Mouse (Mus musculus) thymus, adult 2 months (tissue): ENCODE measurements around the gene Olfr618. TPM values are rescaled to one million over a fixed set of nuclear protein-coding genes. Genes with fewer than 3 reads are reported as not detected.

Experiments
- DNase-seq: peaks from one replicate; pipeline ENCODE4 v3.0.0; 2021
- H3K27ac ChIP-seq: fragments of 200-500 bp; 2 replicates; pipeline ENCODE4 v1.5.1; 2012; ENCODE audit warnings: low read length, control low read depth; ENCODE audit not compliant: control insufficient read depth, insufficient read depth
- H3K27me3 ChIP-seq: fragments of 200-500 bp; 2 replicates; pipeline ENCODE4 v1.6.1; 2012; ENCODE audit warnings: mild to moderate bottlenecking, low read length, moderate library complexity, mixed read lengths; ENCODE audit not compliant: control insufficient read depth, insufficient read depth
- H3K36me3 ChIP-seq: fragments of 200-500 bp; 2 replicates; pipeline ENCODE4 v1.6.1; 2012; ENCODE audit warnings: mild to moderate bottlenecking, low read length, moderate library complexity; ENCODE audit not compliant: control insufficient read depth, insufficient read depth
- H3K4me1 ChIP-seq: fragments of 200-500 bp; replicated peaks from 2 replicates; pipeline ENCODE4 v1.6.1; 2012; ENCODE audit warnings: low read length; ENCODE audit not compliant: control insufficient read depth, insufficient read depth
- H3K4me3 ChIP-seq: fragments of 200-500 bp; 2 replicates; pipeline ENCODE4 v1.5.1; 2012; ENCODE audit warnings: mild to moderate bottlenecking, low read length, control low read depth, moderate library complexity; ENCODE audit not compliant: control insufficient read depth, insufficient read depth
- CTCF ChIP-seq: fragments of 200-500 bp; IDR thresholded peaks from 2 replicates; pipeline ENCODE4 v1.5.1; 2012; ENCODE audit warnings: mild to moderate bottlenecking, control low read depth, low read length, moderate library complexity, borderline replicate concordance; ENCODE audit not compliant: control insufficient read depth, poor library complexity, insufficient read depth; ENCODE audit errors: extremely low read depth
- POLR2A ChIP-seq: fragments of 200-500 bp; IDR thresholded peaks from 2 replicates; pipeline ENCODE4 v1.6.1; 2012; ENCODE audit warnings: mild to moderate bottlenecking, low read length, control low read depth, moderate library complexity; ENCODE audit not compliant: control insufficient read depth, poor library complexity, insufficient read depth; ENCODE audit errors: extremely low read depth
- WGBS: fragments of 180-500 bp; shearing (Covaris S2); methylation state at CpG from one replicate; pipeline ENCODE4 v1.1.7; 2018; 5-methylcytosine and 5-hydroxymethylcytosine counted together
- polyA plus RNA-seq: library from polyadenylated mRNA; depleted of rRNA; stranded (reverse); fragments of >200 nt; gene quantifications from 2 replicates; pipeline ENCODE4 v1.2.3, GENCODE M21; 2012; rRNA removed

Gene Olfr618
- polyA plus RNA-seq, 1 experiment: not detected

- no peak for DNase-seq
- H3K27me3 ChIP-seq: no peaks in the 10 kb centered on the region
- no peak overlapping the region for H3K4me3 ChIP-seq
- H3K27ac ChIP-seq: no peak overlapping the region
- TF ChIP-seq CTCF (no peak), POLR2A (no peak)
- 69% methylated on average over 2 of the region's 2 CpGs for WGBS
- no peaks in the 10 kb centered on the region for H3K4me1 ChIP-seq
- H3K36me3 ChIP-seq: no peaks in the 10 kb centered on the region
These were observed 17.5 kb downstream of the Olfr618 start for GRCm38 (mm10) chr7:103607425-103607824.

GRCm38 (mm10) chr7:103612434-103612833 is 22.5 kb downstream of the Olfr618 start, which contains the start of gene Olfr620:
Gene Olfr620, minus strand, starts transcription at chr7:103612534.
- no peaks in the 10 kb centered on the region for H3K27me3 ChIP-seq
- no peak for DNase-seq
- no peak for TF ChIP-seq CTCF
- no peaks in the 10 kb centered on the region for H3K36me3 ChIP-seq
- H3K27ac ChIP-seq: no peak within 1 kb of the TSS
- WGBS: 95% methylated on average over 2 of the region's 2 CpGs
- no peak within 1 kb of the TSS for H3K4me3 ChIP-seq
- no peaks in the 10 kb centered on the region for H3K4me1 ChIP-seq

GRCm38 (mm10) chr7:103636795-103637194 is 46.9 kb downstream of the Olfr618 start:
- Histone ChIP-seq H3K27ac (no peak overlapping the region), H3K27me3 (no peaks in the 10 kb centered on the region), H3K36me3 (no peaks in the 10 kb centered on the region), H3K4me1 (no peaks in the 10 kb centered on the region), H3K4me3 (no peak overlapping the region)
- TF ChIP-seq POLR2A (no peak), CTCF (no peak)
- no peak for DNase-seq

- Histone ChIP-seq H3K27ac (no peak within 1 kb of the TSS), H3K27me3 (no peaks in the 10 kb centered on the region), H3K4me3 (no peak within 1 kb of the TSS), H3K36me3 (no peaks in the 10 kb centered on the region), H3K4me1 (no peaks in the 10 kb centered on the region)
- DNase-seq: no peak
- TF ChIP-seq POLR2A: no peak
- no peak for TF ChIP-seq CTCF
- 92% methylated on average over 1 of the region's 1 CpGs for WGBS
These were observed 52.7 kb downstream of the Olfr618 start, which contains the start of gene Olfr622 for GRCm38 (mm10) chr7:103642602-103643001. Gene Olfr622, minus strand, starts transcription at chr7:103642702.

GRCm38 (mm10) chr7:103644070-103644469 is 54.2 kb downstream of the Olfr618 start:
- Histone ChIP-seq H3K27me3 (no peaks in the 10 kb centered on the region), H3K27ac (no peak overlapping the region), H3K4me1 (no peaks in the 10 kb centered on the region), H3K36me3 (no peaks in the 10 kb centered on the region), H3K4me3 (no peak overlapping the region)
- no peak for TF ChIP-seq POLR2A
- WGBS: 94% methylated on average over 4 of the region's 4 CpGs
- no peak for DNase-seq

Other genes starting within 250 kb of the Olfr618 start
- not detected in 2 replicates for gene Olfr600, start 240.4 kb upstream of the Olfr618 start, polyA plus RNA-seq
- gene Olfr601, start 227.4 kb upstream of the Olfr618 start, polyA plus RNA-seq: not detected in 2 replicates
- not detected in 2 replicates for gene Olfr603, start 203.9 kb upstream of the Olfr618 start, polyA plus RNA-seq
- 0.13 TPM in 1 of 2 replicates, not detected in the other for gene Usp17lc, start 175.0 kb upstream of the Olfr618 start, polyA plus RNA-seq
- not detected in 2 replicates for gene Olfr605, start 144.7 kb upstream of the Olfr618 start, polyA plus RNA-seq
- not detected in 2 replicates for gene Olfr606, start 141.1 kb upstream of the Olfr618 start, polyA plus RNA-seq
- not detected in 2 replicates for gene Olfr607, start 126.0 kb upstream of the Olfr618 start, polyA plus RNA-seq
- gene Olfr608, start 120.2 kb upstream of the Olfr618 start, polyA plus RNA-seq: not detected in 2 replicates
- not detected in 2 replicates for gene Olfr609, start 92.0 kb upstream of the Olfr618 start, polyA plus RNA-seq
- gene Olfr610, start 78.0 kb upstream of the Olfr618 start, polyA plus RNA-seq: not detected in 2 replicates
- gene Olfr611, start 69.3 kb upstream of the Olfr618 start, polyA plus RNA-seq: not detected in 2 replicates
- not detected in 2 replicates for gene Olfr612, start 47.4 kb upstream of the Olfr618 start, polyA plus RNA-seq
- gene Olfr613, start 42.0 kb upstream of the Olfr618 start, polyA plus RNA-seq: not detected in 2 replicates
- not detected in 2 replicates for gene Olfr615, start 34.0 kb upstream of the Olfr618 start, polyA plus RNA-seq
- gene Olfr616, start 21.0 kb upstream of the Olfr618 start, polyA plus RNA-seq: not detected in 2 replicates
- gene Olfr617, start 17.0 kb upstream of the Olfr618 start, polyA plus RNA-seq: not detected in 2 replicates
- gene Olfr619, start 10.5 kb downstream of the Olfr618 start, polyA plus RNA-seq: not detected in 2 replicates
- not detected in 2 replicates for gene Olfr620, start 22.4 kb downstream of the Olfr618 start, polyA plus RNA-seq
- gene Olfr622, start 52.6 kb downstream of the Olfr618 start, polyA plus RNA-seq: not detected in 2 replicates
- gene Olfr623, start 73.6 kb downstream of the Olfr618 start, polyA plus RNA-seq: not detected in 2 replicates
- gene Olfr624, start 81.1 kb downstream of the Olfr618 start, polyA plus RNA-seq: 0.03 TPM in 1 of 2 replicates, not detected in the other
- not detected in 2 replicates for gene Olfr625-ps1, start 92.6 kb downstream of the Olfr618 start, polyA plus RNA-seq
- gene Olfr243, start 124.6 kb downstream of the Olfr618 start, polyA plus RNA-seq: not detected in 2 replicates
- not detected in 2 replicates for gene Olfr628, start 140.3 kb downstream of the Olfr618 start, polyA plus RNA-seq
- not detected in 2 replicates for gene Olfr629, start 154.8 kb downstream of the Olfr618 start, polyA plus RNA-seq
- gene Olfr630, start 167.2 kb downstream of the Olfr618 start, polyA plus RNA-seq: not detected in 2 replicates
- gene Olfr69, start 181.5 kb downstream of the Olfr618 start, polyA plus RNA-seq: not detected in 2 replicates
- not detected in 2 replicates for gene Olfr68, start 189.6 kb downstream of the Olfr618 start, polyA plus RNA-seq
- not detected in 2 replicates for gene Olfr67, start 201.7 kb downstream of the Olfr618 start, polyA plus RNA-seq
- gene Hbb-bt, start 223.9 kb downstream of the Olfr618 start, polyA plus RNA-seq: 168 and 261 TPM in 2 replicates
- 1,784 and 2,649 TPM in 2 replicates for gene Hbb-bs, start 238.0 kb downstream of the Olfr618 start, polyA plus RNA-seq